Mouse (Mus musculus) midbrain, postnatal 0 days (tissue): Measurements from ENCODE around the gene Rbms2. TPM values are rescaled to one million over a fixed set of nuclear protein-coding genes. Genes with fewer than 3 reads are reported as not detected.

ENCODE experiments used
- ATAC-seq: fragments of 200-750 bp; cut with Nextera tagmentation; 2 replicates; pipeline ENCODE4 v1.8.0; 2017; ENCODE audit warnings: moderate number of reproducible peaks, mild to moderate bottlenecking, moderate TSS enrichment, moderate library complexity; ENCODE audit not compliant: low FRiP score
- DNase-seq: peaks from one replicate; pipeline ENCODE4 v3.0.0-alpha.2; 2015; ENCODE audit warnings: low spot score
- H3K27ac ChIP-seq: fragments of 300-500 bp; sonication (generic); 2 replicates; pipeline ENCODE4 v1.5.1; 2014; ENCODE audit warnings: low read depth, mild to moderate bottlenecking, low read length, mixed read lengths
- H3K27me3 ChIP-seq: fragments of 300-500 bp; sonication (generic); 2 replicates; pipeline ENCODE4 v1.6.1; 2014; ENCODE audit warnings: low read length, control low read depth, mixed read lengths; ENCODE audit not compliant: insufficient read depth
- H3K36me3 ChIP-seq: fragments of 300-500 bp; sonication (generic); 2 replicates; pipeline ENCODE4 v1.6.1; 2014; ENCODE audit warnings: low read length, control low read depth, mixed read lengths; ENCODE audit not compliant: insufficient read depth
- H3K4me1 ChIP-seq: fragments of 300-500 bp; sonication (generic); 2 replicates; pipeline ENCODE4 v1.6.1; 2014; ENCODE audit warnings: mild to moderate bottlenecking, control low read depth, antibody characterized with exemption, low read length, mixed read lengths; ENCODE audit not compliant: insufficient read depth
- H3K4me2 ChIP-seq: fragments of 300-500 bp; sonication (generic); 2 replicates; pipeline ENCODE4 v1.6.1; 2014; ENCODE audit warnings: low read depth, mild to moderate bottlenecking, low read length, mixed read lengths; ENCODE audit not compliant: poor library complexity, severe bottlenecking
- H3K4me3 ChIP-seq: fragments of 300-500 bp; sonication (generic); 2 replicates; pipeline ENCODE4 v1.5.1; 2014; ENCODE audit warnings: low read depth, mild to moderate bottlenecking, low read length, moderate library complexity
- H3K9ac ChIP-seq: fragments of 300-500 bp; sonication (generic); replicated peaks from 2 replicates; pipeline ENCODE4 v1.6.1; 2014; ENCODE audit warnings: mild to moderate bottlenecking, low read length, moderate library complexity, mixed read lengths; ENCODE audit not compliant: poor library complexity, severe bottlenecking
- H3K9me3 ChIP-seq: fragments of 300-500 bp; sonication (generic); 2 replicates; pipeline ENCODE4 v1.6.1; 2016; ENCODE audit warnings: low read length, control low read depth
- CTCF ChIP-seq: IDR thresholded peaks from 2 replicates; pipeline ENCODE4 v1.5.1; 2016; ENCODE audit warnings: antibody characterized with exemption, mild to moderate bottlenecking
- WGBS: fragments of 180-500 bp; shearing (Covaris S2); extraction: QIAGEN DNeasy Blood & Tissue Kit; methylation state at CpG from one replicate; pipeline ENCODE4 v1.1.7; 2014; 5-methylcytosine and 5-hydroxymethylcytosine counted together
- polyA plus RNA-seq: library from polyadenylated mRNA; unstranded; fragments of >200 nt; fragmentation: Nextera tagmentation; extraction: Ambion mirVana; gene quantifications from 2 replicates; pipeline ENCODE4 v1.2.1, GENCODE M21; 2015
- total RNA-seq: library from RNA; depleted of rRNA; stranded (reverse); fragments of >200 nt; gene quantifications from 2 replicates; pipeline ENCODE4 v1.2.3, GENCODE M21; 2014

The Rbms2 gene
- total and polyA plus RNA-seq, 2 experiments from 2014 or later, result 5.2 to 11.1 TPM

- DNase-seq (peak; percentile 11), ATAC-seq (no peak)
- WGBS, result 79% methylated on average over 14 of the region's 14 CpGs
- no peak overlapping the region for H3K4me2 ChIP-seq
- H3K36me3 ChIP-seq, result no peaks in the 10 kb centered on the region
- TF ChIP-seq CTCF, result no peak
- H3K27me3 ChIP-seq, result no peaks in the 10 kb centered on the region
- H3K4me1 ChIP-seq, result no peaks in the 10 kb centered on the region
- H3K4me3 ChIP-seq, result no peak overlapping the region
- no peaks in the 10 kb centered on the region for H3K9me3 ChIP-seq
- no peak overlapping the region for H3K9ac ChIP-seq
- no peak overlapping the region for H3K27ac ChIP-seq
Observed at GRCm38 (mm10) chr10:128150941-128151340, 29.2 kb downstream of the Rbms2 start.

DNA sequence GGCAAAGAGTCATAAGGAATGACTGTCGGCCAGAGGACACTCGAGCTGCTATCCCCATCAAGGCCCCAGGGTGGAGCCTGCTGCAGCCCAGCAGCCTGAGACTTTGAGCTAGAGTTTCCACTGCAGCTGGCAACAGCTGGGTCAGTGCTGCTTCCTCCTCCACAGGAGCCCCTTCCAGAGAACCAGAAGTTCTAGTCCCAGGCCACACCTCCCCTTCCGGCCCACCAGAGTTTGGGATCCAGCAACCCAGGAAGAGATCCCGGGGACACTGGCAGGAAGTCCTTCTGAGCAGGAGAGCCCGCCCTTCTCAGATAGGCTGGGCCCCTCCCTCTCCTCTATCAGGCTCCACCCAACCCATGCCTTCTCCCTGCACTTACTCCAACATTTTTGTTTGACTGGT is 30.5 kb downstream of the Rbms2 start:
- Histone ChIP-seq H3K27ac (no peak overlapping the region), H3K4me1 (no peaks in the 10 kb centered on the region), H3K27me3 (no peaks in the 10 kb centered on the region), H3K9me3 (no peaks in the 10 kb centered on the region), H3K4me3 (no peak overlapping the region), H3K36me3 (no peaks in the 10 kb centered on the region), H3K4me2 (no peak overlapping the region), H3K9ac (no peak overlapping the region)
- DNase-seq, result peak; percentile 52
- WGBS, result 14% methylated on average over 5 of the region's 5 CpGs
- peak; percentile 52 for TF ChIP-seq CTCF
- ATAC-seq, result no peak

GRCm38 (mm10) chr10:128148789-128149365 is 31.2 kb downstream of the Rbms2 start:
- DNase-seq (no peak), ATAC-seq (no peak)
- Histone ChIP-seq H3K4me3 (no peak overlapping the region), H3K9me3 (no peaks in the 10 kb centered on the region), H3K27me3 (no peaks in the 10 kb centered on the region), H3K4me1 (no peaks in the 10 kb centered on the region), H3K9ac (no peak overlapping the region), H3K4me2 (no peak overlapping the region), H3K27ac (no peak overlapping the region), H3K36me3 (no peaks in the 10 kb centered on the region)
- TF ChIP-seq CTCF, result no peak
- 88% methylated on average over 5 of the region's 5 CpGs for WGBS

DNA sequence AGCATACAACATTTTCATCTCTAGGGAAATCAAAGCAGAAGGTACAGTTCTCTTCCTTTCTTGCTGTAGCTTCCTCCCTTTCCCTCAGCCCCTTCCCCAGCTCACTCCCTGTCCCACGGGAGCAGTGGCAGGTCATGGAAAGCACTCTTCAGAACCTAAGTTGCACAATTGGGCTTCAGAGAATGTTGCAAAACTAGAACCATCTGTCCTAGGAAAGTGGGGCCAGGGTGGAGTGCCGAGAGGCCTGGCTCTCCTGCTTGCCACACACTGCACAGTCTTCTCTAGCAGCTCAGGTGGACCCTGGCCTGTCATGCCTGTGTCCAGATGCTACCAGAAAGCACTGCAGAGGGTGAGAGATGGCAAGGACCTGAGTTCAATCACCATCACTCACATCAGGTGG is 35.1 kb downstream of the Rbms2 start:
- Histone ChIP-seq H3K27ac (no peak overlapping the region), H3K4me2 (no peak overlapping the region), H3K9me3 (no peaks in the 10 kb centered on the region), H3K27me3 (no peaks in the 10 kb centered on the region), H3K9ac (no peak overlapping the region), H3K36me3 (no peaks in the 10 kb centered on the region), H3K4me3 (no peak overlapping the region), H3K4me1 (no peaks in the 10 kb centered on the region)
- ATAC-seq (no peak), DNase-seq (no peak)
- no peak for TF ChIP-seq CTCF
- WGBS, result 73% methylated on average over 2 of the region's 2 CpGs

- no peaks in the 10 kb centered on the region for H3K36me3 ChIP-seq
- no peaks in the 10 kb centered on the region for H3K27me3 ChIP-seq
- H3K9me3 ChIP-seq, result no peaks in the 10 kb centered on the region
- ATAC-seq (no peak), DNase-seq (no peak)
- H3K4me3 ChIP-seq, result no peak overlapping the region
- no peaks in the 10 kb centered on the region for H3K4me1 ChIP-seq
- WGBS, result 78% methylated on average over 4 of the region's 4 CpGs
- no peak overlapping the region for H3K4me2 ChIP-seq
- TF ChIP-seq CTCF, result no peak
- H3K9ac ChIP-seq, result no peak overlapping the region
- H3K27ac ChIP-seq, result no peak overlapping the region
Observed at GRCm38 (mm10) chr10:128143659-128144058, 36.4 kb downstream of the Rbms2 start.

DNA sequence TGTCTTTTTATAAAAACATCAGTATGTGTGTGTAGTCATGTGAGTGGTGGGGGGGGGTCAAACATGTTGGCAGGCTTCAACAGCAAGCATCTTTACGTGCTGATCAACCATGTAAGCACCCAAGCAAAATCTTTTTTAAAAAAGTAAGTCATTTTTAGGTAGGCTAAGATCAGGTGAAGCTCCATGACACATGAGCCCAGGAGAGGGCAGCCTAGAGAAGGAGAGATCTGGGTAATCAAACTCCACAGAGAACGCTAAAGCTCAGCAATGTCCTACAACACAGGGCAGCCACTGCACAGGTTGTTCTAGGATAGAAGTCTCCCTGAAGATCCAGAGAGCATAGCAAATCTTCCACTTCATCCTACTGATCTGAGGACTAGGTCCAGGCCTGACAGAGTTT is 37.9 kb downstream of the Rbms2 start:
- WGBS, result 65% methylated on average over 2 of the region's 2 CpGs
- Histone ChIP-seq H3K27ac (no peak overlapping the region), H3K9ac (no peak overlapping the region), H3K4me2 (no peak overlapping the region), H3K4me3 (no peak overlapping the region), H3K4me1 (no peaks in the 10 kb centered on the region), H3K36me3 (no peaks in the 10 kb centered on the region), H3K27me3 (no peaks in the 10 kb centered on the region), H3K9me3 (no peaks in the 10 kb centered on the region)
- ATAC-seq (no peak), DNase-seq (no peak)
- peak; percentile 61 for TF ChIP-seq CTCF
